Comparison of ENCODE assay signal across 17 mouse cellular contexts in genomic region chr6:136906283-136906936, GRCm38 (mm10). TPM values are rescaled to one million over a fixed set of nuclear protein-coding genes. Genes with fewer than 3 reads are reported as not detected.
A peak's percentile ranks its signal among the peaks of the same experiment; 100 is the strongest.
DNase-seq lines count a peak whose midpoint lies in the region; ATAC-seq and TF ChIP-seq lines count a peak whose summit lies in the region.
"Had no signal": no experiment of that assay in that cellular context is flagged by ENCODE, and none has a peak within 500 bp of the region (broad histone marks: within the 10 kb centered on the region; RNA-seq: fewer than 3 reads in every experiment).

No protein-coding gene starts in this region.

- intact Hi-C loops in heart, postnatal 10 days (cut with DNase I), result no loop called here

- H3K27me3 ChIP-seq in intestine, embryonic 15.5 days (replicated peaks), result no peaks in the 10 kb centered on the region
- H3K27me3 ChIP-seq in intestine, postnatal 0 days (replicated peaks; ENCODE audit: control insufficient read depth, insufficient read depth, low read length), result no peaks in the 10 kb centered on the region
- H3K27me3 ChIP-seq in stomach, postnatal 0 days (ENCODE audit: control insufficient read depth, insufficient read depth, low read length), result no peaks in the 10 kb centered on the region
- H3K27me3 ChIP-seq in forebrain, embryonic 10.5 days (ENCODE audit: poor library complexity, severe bottlenecking), result no peaks in the 10 kb centered on the region
- H3K27me3 ChIP-seq: limb, embryonic 13.5 days had no signal

- H3K9me3 ChIP-seq in intestine, embryonic 15.5 days, result no peaks in the 10 kb centered on the region
- H3K9me3 ChIP-seq in intestine, postnatal 0 days (ENCODE audit: control insufficient read depth), result no peaks in the 10 kb centered on the region
- no peaks in the 10 kb centered on the region for H3K9me3 ChIP-seq in stomach, postnatal 0 days (ENCODE audit: control insufficient read depth, low read length)
- H3K9me3 ChIP-seq in forebrain, embryonic 10.5 days, result no peaks in the 10 kb centered on the region
- H3K9me3 ChIP-seq: limb, embryonic 13.5 days had no signal

- no peak overlapping the region for H3K9ac ChIP-seq in intestine, embryonic 15.5 days
- H3K9ac ChIP-seq in intestine, postnatal 0 days (ENCODE audit: low read depth, low read length), result no peak overlapping the region
- no peak overlapping the region for H3K9ac ChIP-seq in stomach, postnatal 0 days (ENCODE audit: low read length)
- H3K9ac ChIP-seq: limb, embryonic 13.5 days had no signal

- no peak overlapping the region for H3K4me3 ChIP-seq in intestine, embryonic 15.5 days (replicated peaks)
- H3K4me3 ChIP-seq in intestine, postnatal 0 days (ENCODE audit: low read depth, low read length), result no peak overlapping the region
- no peak overlapping the region for H3K4me3 ChIP-seq in stomach, postnatal 0 days (ENCODE audit: low read depth, low read length)
- H3K4me3 ChIP-seq in forebrain, embryonic 10.5 days, result no peak overlapping the region
- H3K4me3 ChIP-seq: limb, embryonic 13.5 days; myocyte had no signal

- DNase-seq in retina, embryonic 14.5 days (ENCODE audit: low spot score), result peak; percentile 1
- DNase-seq in retina, postnatal 1 day, result no peak
- peak; percentile 49 to 50 for DNase-seq in heart, postnatal 10 days
- no peak for DNase-seq in stomach, postnatal 0 days (ENCODE audit: low spot score)
- no peak for DNase-seq in forebrain, embryonic 10.5 days (ENCODE audit: extremely low spot score, low spot score)
- no peak for DNase-seq in spleen, adult 12 weeks (ENCODE audit: low spot score)
- DNase-seq: cerebellum, adult 2 months; right cerebral cortex, postnatal 25 days had no signal

- H3K4me2 ChIP-seq in intestine, embryonic 15.5 days (replicated peaks), result no peak overlapping the region
- no peak overlapping the region for H3K4me2 ChIP-seq in intestine, postnatal 0 days (replicated peaks; ENCODE audit: low read depth)
- no peak overlapping the region for H3K4me2 ChIP-seq in stomach, postnatal 0 days (replicated peaks; ENCODE audit: low read depth)
- H3K4me2 ChIP-seq: limb, embryonic 13.5 days had no signal

- peaks cover 5% of the 10 kb centered on the region; the same call in 1 of the 2 replicates for H3K4me1 ChIP-seq in intestine, embryonic 15.5 days (replicated peaks)
- no peaks in the 10 kb centered on the region for H3K4me1 ChIP-seq in intestine, postnatal 0 days (replicated peaks; ENCODE audit: control insufficient read depth, insufficient read depth, low read length)
- peaks cover 11% of the 10 kb centered on the region; the same call in 1 of the 2 replicates for H3K4me1 ChIP-seq in stomach, postnatal 0 days (replicated peaks; ENCODE audit: control insufficient read depth, insufficient read depth)
- H3K4me1 ChIP-seq in forebrain, embryonic 10.5 days, result peaks cover 11% of the 10 kb centered on the region

- WGBS in intestine, embryonic 15.5 days, result 69% methylated on average over 19 of the region's 19 CpGs
- 63% methylated on average over 19 of the region's 19 CpGs for WGBS in intestine, postnatal 0 days
- 53% methylated on average over 19 of the region's 19 CpGs for WGBS in stomach, postnatal 0 days
- WGBS in forebrain, embryonic 10.5 days, result 77% methylated on average over 19 of the region's 19 CpGs

- ATAC-seq in intestine, embryonic 15.5 days, result peak; percentile 44; the same call in 1 of the 2 replicates
- no peak for ATAC-seq in intestine, postnatal 0 days
- peak; percentile 75 for ATAC-seq in stomach, postnatal 0 days (ENCODE audit: low FRiP score, low TSS enrichment)
- ATAC-seq: CD4-positive, CD25-positive, alpha-beta regulatory T cell, adult 4 months; hindbrain, postnatal 0 days had no signal

- TF ChIP-seq EP300 in stomach, postnatal 0 days (optimal IDR thresholded peaks at IDR 0.05), result no peak

- TF ChIP-seq CTCF in intestine, postnatal 0 days (IDR thresholded peaks at IDR 0.05; ENCODE audit: low read depth), result no peak
- TF ChIP-seq CTCF in stomach, postnatal 0 days (IDR thresholded peaks at IDR 0.05; ENCODE audit: low read depth), result no peak

- no peak overlapping the region for H3K27ac ChIP-seq in intestine, embryonic 15.5 days
- H3K27ac ChIP-seq in intestine, postnatal 0 days (ENCODE audit: low read depth, low read length), result no peak overlapping the region
- peak overlapping the region; percentile 73 for H3K27ac ChIP-seq in stomach, postnatal 0 days (replicated peaks)
- no peak overlapping the region for H3K27ac ChIP-seq in forebrain, embryonic 10.5 days
- H3K27ac ChIP-seq: hindbrain, postnatal 0 days; limb, embryonic 13.5 days had no signal

- H3K36me3 ChIP-seq in intestine, embryonic 15.5 days, result no peaks in the 10 kb centered on the region
- no peaks in the 10 kb centered on the region for H3K36me3 ChIP-seq in intestine, postnatal 0 days (ENCODE audit: control insufficient read depth, insufficient read depth)
- no peaks in the 10 kb centered on the region for H3K36me3 ChIP-seq in stomach, postnatal 0 days (ENCODE audit: control insufficient read depth, insufficient read depth, low read length)
- H3K36me3 ChIP-seq in forebrain, embryonic 10.5 days (replicated peaks), result no peaks in the 10 kb centered on the region
- H3K36me3 ChIP-seq: limb, embryonic 13.5 days had no signal

RNA-seq across cellular contexts. Expression of gene Erp27, which starts 15.6 kb away (rescaled TPM):
- 14.6 and 37.0 TPM in 2 replicates for polyA plus RNA-seq in intestine, embryonic 15.5 days (2015; fragmentation: Nextera tagmentation; extraction: Ambion mirVana)
- polyA plus RNA-seq in intestine, postnatal 0 days (2015; fragmentation: Nextera tagmentation; extraction: Ambion mirVana), result 0.48 and 0.68 TPM in 2 replicates
- total RNA-seq in heart, postnatal 10 days (2021), result not detected
- 0.65 and 1.0 TPM in 2 replicates for polyA plus RNA-seq in stomach, postnatal 0 days (2015; fragmentation: Nextera tagmentation; extraction: Ambion mirVana)
- polyA plus RNA-seq in forebrain, embryonic 10.5 days (2016; fragmentation: Nextera tagmentation; extraction: Ambion mirVana), result not detected in 2 replicates
- total RNA-seq: hindbrain, postnatal 0 days; left cerebral cortex, adult 18-20 months had no signal
- polyA plus RNA-seq: hindbrain, postnatal 0 days had no signal

RNA-seq across cellular contexts. Expression of gene Pde6h, which starts 17.2 kb away (rescaled TPM):
- polyA plus RNA-seq in intestine, embryonic 15.5 days (2015; fragmentation: Nextera tagmentation; extraction: Ambion mirVana), result not detected in 2 replicates
- 0.44 TPM in 1 of 2 replicates, not detected in the other for polyA plus RNA-seq in intestine, postnatal 0 days (2015; fragmentation: Nextera tagmentation; extraction: Ambion mirVana)
- total RNA-seq in heart, postnatal 10 days (2021), result not detected
- 0.06 and 0.40 TPM in 2 replicates for polyA plus RNA-seq in stomach, postnatal 0 days (2015; fragmentation: Nextera tagmentation; extraction: Ambion mirVana)
- not detected in 2 replicates for polyA plus RNA-seq in forebrain, embryonic 10.5 days (2016; fragmentation: Nextera tagmentation; extraction: Ambion mirVana)
- total RNA-seq: hindbrain, postnatal 0 days had no signal
- polyA plus RNA-seq: heart, embryonic 14.5 days had no signal

RNA-seq across cellular contexts. Expression of gene Mgp, which starts 30.8 kb away (rescaled TPM):
- 121 and 122 TPM in 2 replicates for polyA plus RNA-seq in intestine, embryonic 15.5 days (2015; fragmentation: Nextera tagmentation; extraction: Ambion mirVana)
- polyA plus RNA-seq in intestine, postnatal 0 days (2015; fragmentation: Nextera tagmentation; extraction: Ambion mirVana), result 74.8 and 76.7 TPM in 2 replicates
- total RNA-seq in heart, postnatal 10 days (2021), result 100 to 1,000 TPM; 312 to 380 TPM
- 392 and 473 TPM in 2 replicates for polyA plus RNA-seq in stomach, postnatal 0 days (2015; fragmentation: Nextera tagmentation; extraction: Ambion mirVana)
- polyA plus RNA-seq in forebrain, embryonic 10.5 days (2016; fragmentation: Nextera tagmentation; extraction: Ambion mirVana), result 0.50 and 0.91 TPM in 2 replicates
- polyA plus RNA-seq: CD4-positive, CD25-positive, alpha-beta regulatory T cell, adult 4 months had no signal

RNA-seq across cellular contexts. Expression of gene Arhgdib, which starts 35.3 kb away (rescaled TPM):
- polyA plus RNA-seq in intestine, embryonic 15.5 days (2015; fragmentation: Nextera tagmentation; extraction: Ambion mirVana), result 44.5 and 47.8 TPM in 2 replicates
- polyA plus RNA-seq in intestine, postnatal 0 days (2015; fragmentation: Nextera tagmentation; extraction: Ambion mirVana), result 22.2 and 22.6 TPM in 2 replicates
- 10 to 100 TPM; 37.4 to 45.4 TPM for total RNA-seq in heart, postnatal 10 days (2021)
- polyA plus RNA-seq in stomach, postnatal 0 days (2015; fragmentation: Nextera tagmentation; extraction: Ambion mirVana), result 27.3 and 34.9 TPM in 2 replicates
- 22.0 and 25.3 TPM in 2 replicates for polyA plus RNA-seq in forebrain, embryonic 10.5 days (2016; fragmentation: Nextera tagmentation; extraction: Ambion mirVana)

RNA-seq across cellular contexts. Expression of gene Art4, which starts 48.9 kb away (rescaled TPM):
- 4.2 and 4.8 TPM in 2 replicates for polyA plus RNA-seq in intestine, embryonic 15.5 days (2015; fragmentation: Nextera tagmentation; extraction: Ambion mirVana)
- polyA plus RNA-seq in intestine, postnatal 0 days (2015; fragmentation: Nextera tagmentation; extraction: Ambion mirVana), result 0.55 and 0.64 TPM in 2 replicates
- 10 to 100 TPM; 11.9 to 13.2 TPM for total RNA-seq in heart, postnatal 10 days (2021)
- 3.2 and 3.3 TPM in 2 replicates for polyA plus RNA-seq in stomach, postnatal 0 days (2015; fragmentation: Nextera tagmentation; extraction: Ambion mirVana)
- 1.4 and 1.5 TPM in 2 replicates for polyA plus RNA-seq in forebrain, embryonic 10.5 days (2016; fragmentation: Nextera tagmentation; extraction: Ambion mirVana)
- total RNA-seq: layer of hippocampus, adult 18-20 months; left cerebral cortex, adult 18-20 months had no signal
- polyA plus RNA-seq: myocyte had no signal

Comparison
In these comparisons a context has a peak if more than half of its experiments do, and no peak if none do; other contexts are left out.
1. DNase-seq: peak in retina, embryonic 14.5 days (single experiment) and heart, postnatal 10 days (2 of 2); none in retina, postnatal 1 day (single experiment), stomach, postnatal 0 days (single experiment), forebrain, embryonic 10.5 days (single experiment) and spleen, adult 12 weeks (single experiment).
2. RNA of gene Mgp, which starts 30.8 kb away (polyA plus RNA-seq): 392 to 473 TPM in stomach, postnatal 0 days, 121 to 122 TPM in intestine, embryonic 15.5 days and 74.8 to 76.7 TPM in intestine, postnatal 0 days; 0.50 to 0.91 TPM in forebrain, embryonic 10.5 days; every median in the first group is over 10 times any median in the second.